Mouse (Mus musculus): ENCODE data around the gene Cttnbp2nl. TPM values are rescaled to one million over a fixed set of nuclear protein-coding genes. Genes with fewer than 3 reads are reported as not detected.

The Cttnbp2nl gene
- polyA plus RNA-seq, 2 experiments from 2014 or later = not detected

DNA sequence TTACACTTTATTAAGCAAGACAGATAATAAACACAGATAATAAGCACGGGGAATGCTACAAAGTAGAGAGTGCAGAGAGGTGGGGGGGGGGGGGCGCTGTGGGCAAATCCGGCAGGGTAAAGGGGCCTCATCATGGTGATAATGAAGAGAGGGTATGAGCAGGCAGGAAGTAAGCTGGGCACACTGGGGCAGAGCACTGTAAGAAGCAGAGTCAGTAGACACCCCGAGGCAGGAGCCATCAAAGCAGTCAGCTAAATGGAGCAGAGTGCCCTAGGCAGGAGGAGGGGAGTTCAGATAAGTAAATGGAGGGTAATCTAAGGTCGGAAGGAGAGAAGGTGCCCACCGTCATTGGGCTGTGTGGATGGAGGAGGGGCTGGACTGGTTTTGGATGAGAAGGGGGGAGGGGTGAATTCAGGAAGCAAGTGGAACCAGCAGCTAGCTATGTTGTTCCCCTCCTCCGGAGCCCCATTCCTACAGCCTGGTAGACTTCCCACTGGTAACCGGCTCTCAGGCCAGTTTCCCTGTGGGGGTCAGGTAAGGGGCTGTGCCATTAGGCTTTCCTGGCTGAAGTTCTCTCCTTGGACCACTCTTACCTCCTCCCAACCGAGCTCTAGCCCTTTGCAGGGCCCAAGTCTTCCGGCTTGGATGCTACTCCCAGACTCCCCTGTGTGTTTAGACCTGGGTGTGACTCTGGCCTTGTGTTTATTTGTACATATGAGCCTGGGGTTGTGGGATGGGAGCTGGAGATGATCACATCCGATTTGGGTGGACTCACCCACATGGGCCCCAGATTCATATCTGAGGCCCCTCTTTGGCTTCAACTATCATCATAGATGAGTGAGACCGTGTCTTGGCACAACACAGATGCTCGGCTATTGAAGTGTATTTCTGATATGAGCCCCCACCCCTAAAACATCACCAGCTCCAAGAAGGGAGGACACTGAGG is 89.3 kb downstream of the Cttnbp2nl start:
- peak; percentile 79 for ATAC-seq

DNA sequence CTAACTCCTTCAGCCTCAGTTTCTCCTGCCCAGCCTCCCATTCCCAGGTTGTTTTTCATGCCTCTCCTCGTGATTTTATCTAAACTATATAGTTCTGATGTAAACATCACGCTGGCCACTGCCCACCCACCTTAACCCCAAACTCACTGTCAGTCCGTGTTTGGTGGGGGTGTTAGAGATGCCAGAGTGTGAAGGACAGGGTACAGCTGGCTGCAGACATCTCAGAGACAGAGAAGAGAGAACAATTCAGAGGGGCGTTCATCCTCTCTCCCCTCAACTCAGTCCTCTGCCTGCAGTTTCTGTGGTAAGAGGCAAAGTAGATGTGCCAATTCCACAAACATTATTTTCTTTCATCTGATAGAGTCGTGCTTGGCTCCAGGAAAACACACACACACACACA is 90.1 kb downstream of the Cttnbp2nl start:
- no peak for ATAC-seq

DNA sequence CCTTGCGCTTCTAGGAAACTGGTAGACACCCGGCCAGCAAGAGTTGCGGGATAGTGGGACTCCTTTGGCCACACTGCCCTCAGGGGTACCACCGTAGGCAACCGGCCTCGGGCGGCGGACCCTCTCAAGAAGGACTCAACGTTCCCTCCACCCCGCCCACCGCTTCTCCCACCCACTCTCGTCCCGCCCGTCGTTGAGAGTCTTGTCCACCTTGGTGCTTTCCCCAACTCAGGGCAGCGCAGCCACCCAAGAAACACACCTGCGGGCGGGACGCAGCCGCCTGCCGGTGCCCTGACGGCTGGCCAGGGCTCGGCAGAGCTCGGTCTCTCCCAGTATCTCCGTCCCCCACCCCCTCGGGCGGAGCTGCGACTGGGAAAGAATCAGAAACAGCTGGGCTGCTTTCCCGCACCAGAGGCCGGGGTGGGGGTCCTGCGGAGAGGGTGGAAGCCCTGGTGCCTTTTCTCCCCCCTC is 90.8 kb downstream of the Cttnbp2nl start:
- ATAC-seq = no peak

DNA sequence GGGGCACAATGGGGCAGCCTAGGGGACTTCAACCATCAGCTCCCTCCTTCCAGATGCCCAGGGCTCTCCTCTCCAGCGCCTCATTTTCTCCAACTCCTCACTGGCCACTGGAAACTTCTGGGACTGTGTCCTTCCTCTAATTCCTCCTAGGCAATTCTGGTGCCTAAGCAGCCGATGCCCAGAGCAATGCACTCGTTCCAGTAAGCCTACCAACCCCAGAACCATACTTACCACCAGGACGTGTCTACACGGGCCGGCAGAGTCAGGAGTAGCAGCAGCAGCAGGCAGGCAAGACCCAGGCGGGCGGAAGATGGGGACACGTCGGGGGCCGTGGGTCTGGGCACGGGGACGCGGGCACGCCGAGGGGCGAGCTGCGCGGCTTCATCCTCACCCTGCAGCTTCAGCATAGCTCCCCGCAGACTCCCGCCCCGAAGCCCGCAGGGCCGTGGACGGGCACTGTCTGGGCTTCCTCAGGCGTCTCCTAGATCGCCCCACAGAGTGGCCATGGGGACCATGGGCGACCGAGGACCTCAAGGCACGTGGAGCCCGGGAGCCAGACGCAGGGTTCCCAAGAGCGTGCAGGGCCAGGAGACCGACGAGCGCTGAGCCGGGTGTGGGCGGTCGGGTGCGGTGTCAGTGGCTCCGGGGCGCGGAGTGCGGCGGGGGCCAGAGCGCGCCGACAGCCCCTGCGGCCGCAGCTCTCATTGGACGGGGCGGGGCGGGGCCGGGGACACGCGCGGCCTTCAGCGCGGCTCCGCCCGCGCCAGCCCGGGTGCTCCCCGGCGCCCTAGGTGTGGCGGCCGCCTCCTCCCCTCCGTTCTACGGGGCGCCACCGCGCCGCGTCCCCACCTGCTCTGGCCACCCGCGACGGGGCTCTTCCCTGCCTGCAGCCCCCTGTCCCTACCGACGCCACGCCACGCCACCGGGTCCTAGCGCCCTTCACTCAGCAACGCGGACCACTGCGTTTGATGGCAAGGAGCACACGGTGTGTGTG is 91.6 kb downstream of the Cttnbp2nl start, which contains the start of gene Wnt2b:
TSS of gene Wnt2b (minus strand) at position 856 of the 994 bp plus-strand sequence.
- no peak for ATAC-seq

DNA sequence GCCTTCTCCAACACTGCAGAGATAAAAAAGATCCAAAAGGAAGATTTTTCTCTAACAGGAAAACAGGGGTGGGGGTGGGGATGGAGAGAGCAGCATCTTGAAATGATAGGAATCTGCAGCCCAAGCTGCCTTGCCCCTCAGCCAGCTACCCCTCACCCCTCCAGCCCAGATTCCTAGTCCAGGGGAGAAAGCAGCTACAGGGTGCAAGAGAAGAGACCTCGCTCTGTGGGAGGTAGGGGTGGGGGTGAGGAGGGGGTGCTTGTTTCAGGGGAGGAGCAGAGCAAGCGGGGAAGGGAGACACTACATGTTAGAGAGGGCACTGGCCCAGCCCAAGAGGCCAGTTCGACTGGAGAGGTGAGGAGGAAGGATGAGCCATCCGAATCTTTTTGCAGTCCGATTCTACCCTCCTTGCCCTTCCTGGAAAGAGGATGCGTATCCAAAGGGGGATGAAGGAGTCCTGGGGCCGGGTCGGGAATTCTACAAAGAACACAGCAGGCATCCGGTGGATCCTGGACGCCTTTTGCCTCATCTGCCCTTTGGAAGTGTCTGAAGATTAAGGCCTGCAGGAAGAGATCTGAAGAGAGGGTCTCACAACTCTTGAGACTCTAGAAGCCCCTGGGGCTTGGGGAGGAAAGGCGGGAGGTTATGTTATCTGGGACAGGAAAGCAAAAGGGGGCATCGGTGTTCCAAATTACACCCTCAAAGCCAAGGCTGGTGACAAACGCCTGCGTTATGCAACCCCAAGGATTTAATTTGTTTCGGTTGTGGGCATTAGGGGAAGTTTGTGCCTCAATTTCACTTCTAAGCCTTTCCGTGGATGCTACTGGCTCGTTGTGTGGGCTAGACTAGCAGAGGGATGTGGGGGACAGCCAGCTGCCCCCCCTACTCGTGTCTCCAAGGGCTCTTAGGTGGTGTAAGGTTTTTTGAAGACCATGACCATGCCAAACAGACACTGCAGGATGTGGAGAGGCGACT is 92.6 kb downstream of the Cttnbp2nl start:
- ATAC-seq = no peak

DNA sequence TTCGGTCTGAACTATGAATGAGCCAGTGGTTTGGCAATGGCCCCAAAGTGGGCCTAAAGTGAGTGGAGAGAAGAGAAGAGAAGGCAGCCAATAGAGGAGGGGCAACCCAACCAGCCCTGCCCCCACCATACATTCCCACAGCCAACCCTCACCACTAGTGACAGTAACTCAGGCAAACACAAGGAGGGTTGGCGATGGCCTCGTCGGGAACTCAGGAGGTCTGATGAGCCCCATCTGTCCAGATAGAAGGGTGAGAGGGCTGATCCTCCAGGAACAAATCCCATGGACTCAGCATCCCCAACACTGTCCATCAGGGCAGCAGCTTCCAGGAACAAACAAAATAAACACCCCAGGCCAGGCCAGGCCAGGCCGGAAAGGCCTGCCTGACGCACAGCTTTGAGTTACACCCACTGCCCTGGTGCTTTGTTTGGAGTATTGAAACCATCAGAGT is 96.8 kb downstream of the Cttnbp2nl start:
- no peak for ATAC-seq

DNA sequence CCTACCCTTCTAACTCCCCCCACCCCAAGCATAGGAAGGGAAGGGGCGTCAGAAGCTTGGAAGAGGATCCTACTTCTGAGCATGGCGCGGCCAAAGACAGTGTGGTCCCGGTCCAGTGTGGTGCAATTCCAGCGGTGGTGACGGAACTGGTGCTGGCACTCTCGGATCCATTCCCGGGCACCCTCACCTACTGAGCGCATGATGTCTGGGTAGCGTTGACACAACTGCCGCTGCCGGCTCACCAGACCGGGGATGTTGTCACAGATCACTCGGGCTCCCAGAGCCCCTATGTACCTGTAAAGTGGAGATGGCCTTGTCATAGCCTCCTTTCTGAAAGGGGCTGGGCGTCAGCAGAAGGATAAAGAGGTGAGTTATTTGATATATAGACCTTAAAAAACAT is 98.4 kb downstream of the Cttnbp2nl start:
- no peak for ATAC-seq

DNA sequence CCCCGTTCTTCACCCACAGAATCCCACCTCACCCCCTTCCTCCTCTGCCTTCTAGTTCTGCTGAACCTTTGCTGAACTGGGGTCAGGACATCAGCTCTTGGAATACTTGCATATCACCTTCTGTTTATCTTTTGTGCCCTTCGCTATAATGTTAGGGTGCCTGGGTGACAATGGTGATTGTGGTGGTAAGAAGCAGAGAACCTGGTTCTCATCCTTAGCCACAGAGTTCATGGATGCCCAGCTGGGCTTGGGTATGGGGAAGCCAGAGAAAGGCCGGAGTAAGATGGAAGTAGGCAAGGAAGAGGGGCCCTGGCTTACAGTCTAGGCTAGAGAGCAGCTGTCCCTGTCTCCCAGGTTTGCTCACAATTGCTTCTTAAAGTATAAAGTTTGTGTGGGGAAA is 98.8 kb downstream of the Cttnbp2nl start:
- no peak for ATAC-seq

DNA sequence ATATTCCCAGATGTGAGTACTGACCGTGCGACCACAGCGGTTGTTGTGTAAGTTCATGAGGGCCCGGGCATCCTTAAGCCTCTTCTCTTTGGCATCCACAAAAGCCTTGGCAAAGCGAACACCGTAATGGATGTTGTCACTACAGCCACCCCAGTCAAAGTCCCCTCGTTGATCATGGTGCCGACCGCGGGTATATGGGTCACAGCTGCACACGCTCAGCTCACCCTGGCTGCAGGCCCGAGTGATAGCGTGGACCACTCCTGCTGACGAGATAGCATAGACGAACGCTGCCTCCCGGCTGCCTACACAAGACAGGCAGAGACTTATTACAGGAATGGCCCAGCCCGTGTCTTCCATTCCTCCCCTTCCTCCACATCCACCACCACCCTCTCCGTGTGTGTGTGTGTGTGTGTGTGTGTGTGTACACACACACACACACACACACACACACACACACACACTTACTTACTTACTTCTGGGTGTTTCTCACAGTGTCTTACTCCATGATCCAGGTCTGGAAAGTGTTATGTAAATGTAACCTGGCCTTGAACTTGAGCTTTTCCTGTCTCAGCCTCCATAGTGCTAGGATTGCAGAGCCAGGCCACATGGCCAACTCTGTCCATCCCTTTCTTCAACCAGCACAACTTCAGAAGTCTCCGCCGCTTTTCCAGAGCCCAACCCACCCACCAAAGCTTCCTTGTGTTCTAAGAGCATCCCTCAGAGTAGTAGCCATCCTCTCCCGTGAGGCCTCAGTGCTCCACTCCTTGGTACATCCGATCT is 99.9 kb downstream of the Cttnbp2nl start:
- ATAC-seq = no peak

Other genes with a start within 250 kb of the Cttnbp2nl start
- gene Mov10, start 234.6 kb downstream of the Cttnbp2nl start, polyA plus RNA-seq (2017; shearing (Covaris generic)) = 10 to 100 TPM; 16.2 to 34.8 TPM
- gene St7l, start 189.1 kb downstream of the Cttnbp2nl start, polyA plus RNA-seq (2017; shearing (Covaris generic)) = 10 to 100 TPM; 23.8 to 26.2 TPM
- 100 to 1,000 TPM; 321 to 578 TPM for gene Capza1, start 188.6 kb downstream of the Cttnbp2nl start, polyA plus RNA-seq (2017; shearing (Covaris generic))
- under 1 TPM; 0.18 to 0.22 TPM for gene Wnt2b, start 91.2 kb downstream of the Cttnbp2nl start, polyA plus RNA-seq (2017; shearing (Covaris generic))
- gene 4930564D02Rik, start 13.7 kb upstream of the Cttnbp2nl start, polyA plus RNA-seq (2017; shearing (Covaris generic)) = not detected